Comparison of ENCODE assay signal across 8 mouse cellular contexts in the genomic region with DNA sequence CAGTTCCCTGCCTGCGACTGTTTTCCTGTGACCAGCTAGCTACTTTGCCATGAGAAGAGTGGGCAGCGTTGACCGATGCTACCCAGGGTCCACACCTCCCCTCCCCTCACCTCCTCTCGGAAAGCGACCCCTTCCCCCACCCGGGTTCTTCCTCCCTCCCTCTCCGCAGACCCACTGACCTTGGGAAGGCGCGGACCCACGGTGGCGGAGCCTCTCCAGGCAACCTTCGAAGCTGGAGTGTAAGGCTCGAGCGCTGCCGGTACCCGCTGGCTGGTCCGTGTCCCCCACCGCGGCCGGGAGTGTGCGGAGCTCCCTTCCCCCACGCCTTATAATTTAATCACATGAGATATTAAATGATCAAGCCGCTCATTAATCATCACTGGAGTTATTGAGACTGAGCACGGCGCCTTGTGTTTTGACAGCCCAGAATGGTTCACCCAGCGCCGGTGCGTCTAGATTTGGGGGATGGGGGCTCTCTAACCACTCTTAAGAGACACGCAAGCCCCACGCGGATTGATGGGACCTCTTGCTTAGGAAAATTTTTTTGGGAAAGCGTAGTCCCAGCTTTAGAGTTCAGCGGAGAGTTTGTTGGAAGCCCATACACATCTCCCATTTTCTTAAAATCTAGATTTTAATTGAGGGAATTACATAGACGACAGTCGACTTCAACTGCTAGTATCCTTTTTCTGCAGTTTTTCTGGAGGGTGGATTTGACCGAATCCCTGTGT. TPM values are rescaled to one million over a fixed set of nuclear protein-coding genes. Genes with fewer than 3 reads are reported as not detected.
DNase-seq lines count a peak whose midpoint lies in the region; ATAC-seq and TF ChIP-seq lines count a peak whose summit lies in the region.

No protein-coding gene starts in this region.

- TF ChIP-seq CTCF in brain, embryonic 14.5 days (IDR thresholded peaks at IDR 0.05; ENCODE audit: borderline replicate concordance, extremely low read depth, insufficient read depth, insufficient read length): no peak

- peaks cover 59% of the 10 kb centered on the region for H3K27me3 ChIP-seq in intestine, embryonic 15.5 days (replicated peaks)
- peaks cover 53% of the 10 kb centered on the region for H3K27me3 ChIP-seq in intestine, embryonic 16.5 days (replicated peaks; ENCODE audit: control insufficient read depth, insufficient read depth, low read length)
- H3K27me3 ChIP-seq in forebrain, embryonic 14.5 days (replicated peaks; ENCODE audit: control insufficient read depth, insufficient read depth, low read length): peaks cover 62% of the 10 kb centered on the region
- peaks cover 92% of the 10 kb centered on the region for H3K27me3 ChIP-seq in midbrain, embryonic 13.5 days

- H3K27ac ChIP-seq in intestine, embryonic 15.5 days: no peak overlapping the region
- H3K27ac ChIP-seq in intestine, embryonic 16.5 days (ENCODE audit: low read length): no peak overlapping the region
- peak overlapping the region; percentile 5; the same call in 1 of the 2 replicates for H3K27ac ChIP-seq in forebrain, embryonic 14.5 days (ENCODE audit: low read depth, low read length)
- peak overlapping the region; percentile 86 for H3K27ac ChIP-seq in midbrain, embryonic 13.5 days

- H3K36me3 ChIP-seq in intestine, embryonic 15.5 days: no peaks in the 10 kb centered on the region
- H3K36me3 ChIP-seq in intestine, embryonic 16.5 days (ENCODE audit: control insufficient read depth, insufficient read depth, low read length): no peaks in the 10 kb centered on the region
- H3K36me3 ChIP-seq in forebrain, embryonic 14.5 days (ENCODE audit: control insufficient read depth, insufficient read depth, low read length): no peaks in the 10 kb centered on the region
- no peaks in the 10 kb centered on the region for H3K36me3 ChIP-seq in midbrain, embryonic 13.5 days

- DNase-seq in brain, embryonic 14.5 days (ENCODE audit: low read depth): peak; percentile 47
- DNase-seq in forebrain, embryonic 14.5 days (ENCODE audit: low spot score): no peak
- no peak for DNase-seq in layer of hippocampus, postnatal 25 days (ENCODE audit: extremely low spot score in 1 of 2, low spot score in 1 of 2)

- no peak overlapping the region for H3K4me3 ChIP-seq in intestine, embryonic 15.5 days (replicated peaks)
- H3K4me3 ChIP-seq in intestine, embryonic 16.5 days (ENCODE audit: low read length): no peak overlapping the region
- peak overlapping the region; percentile 18 for H3K4me3 ChIP-seq in forebrain, embryonic 14.5 days (ENCODE audit: low read depth, low read length)
- peak overlapping the region; percentile 39 for H3K4me3 ChIP-seq in midbrain, embryonic 13.5 days (replicated peaks)

- peak; percentile 27; the same call in 1 of the 2 replicates for ATAC-seq in intestine, embryonic 15.5 days
- ATAC-seq in intestine, embryonic 16.5 days: no peak
- 0 out of 2 replicates have a peak, but pooled peaks have one; percentile 16 for ATAC-seq in forebrain, embryonic 14.5 days
- 0 out of 2 replicates have a peak, but pooled peaks have one; percentile 17 for ATAC-seq in midbrain, embryonic 13.5 days
- no peak for ATAC-seq in monocyte, adult 5-6 weeks (replicated peaks; ENCODE audit: insufficient number of reproducible peaks, low FRiP score, low TSS enrichment, poor library complexity, severe bottlenecking)
- ATAC-seq in inflammation-experienced regulatory T-cells, adult 6 months: no peak

- TF ChIP-seq POLR2A in brain, embryonic 14.5 days (IDR thresholded peaks at IDR 0.05; ENCODE audit: borderline replicate concordance, extremely low read depth, insufficient read depth, insufficient read length, poor library complexity, severe bottlenecking): no peak

- H3K4me2 ChIP-seq in intestine, embryonic 15.5 days (replicated peaks): 0 out of 2 replicates have a peak overlapping the region, but pooled peaks have one; percentile 0
- no peak overlapping the region for H3K4me2 ChIP-seq in intestine, embryonic 16.5 days (ENCODE audit: low read depth, low read length)
- H3K4me2 ChIP-seq in forebrain, embryonic 14.5 days (ENCODE audit: low read length): peak overlapping the region; percentile 29
- peak overlapping the region; percentile 42 for H3K4me2 ChIP-seq in midbrain, embryonic 13.5 days (replicated peaks)

- H3K4me1 ChIP-seq in intestine, embryonic 15.5 days (replicated peaks): peaks cover 8% of the 10 kb centered on the region
- peaks cover 7% of the 10 kb centered on the region; the same call in 1 of the 2 replicates for H3K4me1 ChIP-seq in intestine, embryonic 16.5 days (ENCODE audit: control insufficient read depth, insufficient read depth, low read length)
- peaks cover 5% of the 10 kb centered on the region for H3K4me1 ChIP-seq in forebrain, embryonic 14.5 days (ENCODE audit: control insufficient read depth, insufficient read depth, low read length)
- peaks cover 47% of the 10 kb centered on the region for H3K4me1 ChIP-seq in midbrain, embryonic 13.5 days (replicated peaks)

- WGBS in intestine, embryonic 15.5 days: 3% methylated on average over 36 of the region's 36 CpGs
- 3% methylated on average over 36 of the region's 36 CpGs for WGBS in intestine, embryonic 16.5 days
- 2% methylated on average over 36 of the region's 36 CpGs for WGBS in forebrain, embryonic 14.5 days
- WGBS in midbrain, embryonic 13.5 days: 2% methylated on average over 36 of the region's 36 CpGs

- H3K9me3 ChIP-seq in intestine, embryonic 15.5 days: no peaks in the 10 kb centered on the region
- H3K9me3 ChIP-seq in intestine, embryonic 16.5 days (ENCODE audit: control insufficient read depth, low read length): no peaks in the 10 kb centered on the region
- no peaks in the 10 kb centered on the region for H3K9me3 ChIP-seq in forebrain, embryonic 14.5 days (replicated peaks; ENCODE audit: control insufficient read depth, low read length)
- no peaks in the 10 kb centered on the region for H3K9me3 ChIP-seq in midbrain, embryonic 13.5 days

- H3K9ac ChIP-seq in intestine, embryonic 15.5 days: no peak overlapping the region
- H3K9ac ChIP-seq in intestine, embryonic 16.5 days (ENCODE audit: low read depth, low read length): no peak overlapping the region
- peak overlapping the region; percentile 50 for H3K9ac ChIP-seq in forebrain, embryonic 14.5 days (ENCODE audit: low read length)
- H3K9ac ChIP-seq in midbrain, embryonic 13.5 days (replicated peaks): peak overlapping the region; percentile 66

RNA-seq across cellular contexts. Expression of gene Kiz, which starts 16.2 kb away (rescaled TPM):
- 22.2 and 24.2 TPM in 2 replicates for polyA plus RNA-seq in intestine, embryonic 15.5 days (2015; fragmentation: Nextera tagmentation; extraction: Ambion mirVana)
- 18.3 and 20.7 TPM in 2 replicates for polyA plus RNA-seq in intestine, embryonic 16.5 days (2015; fragmentation: Nextera tagmentation; extraction: Ambion mirVana)
- polyA plus RNA-seq in brain, embryonic 14.5 days (2012; rRNA removed): 12.7 and 14.6 TPM in 2 replicates
- 28.7 and 30.5 TPM in 2 replicates for polyA plus RNA-seq in forebrain, embryonic 14.5 days (2014; fragmentation: Nextera tagmentation; extraction: Ambion mirVana)
- polyA plus RNA-seq in midbrain, embryonic 13.5 days (2015; fragmentation: Nextera tagmentation; extraction: Ambion mirVana): 33.5 and 34.9 TPM in 2 replicates
- total RNA-seq in monocyte, adult 5-6 weeks (2017): 28.7 to 31.7 TPM (median 30.8 TPM) in 3 replicates
- 10 to 100 TPM; 15.0 to 27.4 (median 22.9) TPM for polyA plus RNA-seq in inflammation-experienced regulatory T-cells, adult 6 months (2017; shearing (Covaris generic))
- total RNA-seq in layer of hippocampus, postnatal 25 days (2021): 10 to 100 TPM; 22.0 to 24.4 TPM

Comparison
In these comparisons a context has a peak if more than half of its experiments do, and no peak if none do; other contexts are left out.
1. ATAC-seq: peak in intestine, embryonic 15.5 days (single experiment), forebrain, embryonic 14.5 days (single experiment) and midbrain, embryonic 13.5 days (single experiment); none in intestine, embryonic 16.5 days (single experiment), monocyte, adult 5-6 weeks (single experiment) and inflammation-experienced regulatory T-cells, adult 6 months (single experiment).
2. H3K27ac ChIP-seq: peak in forebrain, embryonic 14.5 days (single experiment) and midbrain, embryonic 13.5 days (single experiment); none in intestine, embryonic 15.5 days (single experiment) and intestine, embryonic 16.5 days (single experiment).
3. H3K4me3 ChIP-seq: peak in forebrain, embryonic 14.5 days (single experiment) and midbrain, embryonic 13.5 days (single experiment); none in intestine, embryonic 15.5 days (single experiment) and intestine, embryonic 16.5 days (single experiment).
4. H3K9ac ChIP-seq: peak in forebrain, embryonic 14.5 days (single experiment) and midbrain, embryonic 13.5 days (single experiment); none in intestine, embryonic 15.5 days (single experiment) and intestine, embryonic 16.5 days (single experiment).